Mouse (Mus musculus): ENCODE data around the gene Ppp2r3a. TPM values are rescaled to one million over a fixed set of nuclear protein-coding genes. Genes with fewer than 3 reads are reported as not detected.

Gene Ppp2r3a
- 1 to 10 TPM in 1 of 2 experiments, under 1 TPM in 1; 0.87 to 1.4 TPM for polyA plus RNA-seq (2017; shearing (Covaris generic))

GRCm38 (mm10) chr9:101251644-101252337 is at the start of gene Ppp2r3a:
TSS of gene Ppp2r3a (minus strand) at chr9:101251795.
- ATAC-seq: peak; percentile 69

GRCm38 (mm10) chr9:101300441-101300935 is 48.9 kb upstream of the Ppp2r3a start:
- ATAC-seq: no peak

GRCm38 (mm10) chr9:101291676-101292660 is 40.4 kb upstream of the Ppp2r3a start:
- ATAC-seq: no peak

- no peak for ATAC-seq
These were observed 39.3 kb upstream of the Ppp2r3a start for GRCm38 (mm10) chr9:101290876-101291275.

GRCm38 (mm10) chr9:101289750-101290149 is 38.2 kb upstream of the Ppp2r3a start:
- no peak for ATAC-seq

- ATAC-seq: no peak
These were observed 37.5 kb upstream of the Ppp2r3a start for GRCm38 (mm10) chr9:101288901-101289647.

GRCm38 (mm10) chr9:101286766-101287165 is 35.2 kb upstream of the Ppp2r3a start:
- ATAC-seq: no peak

GRCm38 (mm10) chr9:101284049-101284448 is 32.5 kb upstream of the Ppp2r3a start:
- no peak for ATAC-seq

- no peak for ATAC-seq
These were observed 31.1 kb upstream of the Ppp2r3a start for GRCm38 (mm10) chr9:101282651-101283050.

GRCm38 (mm10) chr9:101281906-101282305 is 30.3 kb upstream of the Ppp2r3a start:
- ATAC-seq: no peak

GRCm38 (mm10) chr9:101281326-101281725 is 29.7 kb upstream of the Ppp2r3a start:
- ATAC-seq: no peak

GRCm38 (mm10) chr9:101280867-101281266 is 29.3 kb upstream of the Ppp2r3a start:
- ATAC-seq: no peak

GRCm38 (mm10) chr9:101280211-101280610 is 28.6 kb upstream of the Ppp2r3a start:
- ATAC-seq: no peak

- ATAC-seq: no peak
These were observed 21.1 kb upstream of the Ppp2r3a start for GRCm38 (mm10) chr9:101272715-101273114.

- ATAC-seq: no peak
These were observed 18.4 kb upstream of the Ppp2r3a start for GRCm38 (mm10) chr9:101270020-101270419.

GRCm38 (mm10) chr9:101266043-101266442 is 14.4 kb upstream of the Ppp2r3a start:
- no peak for ATAC-seq

- no peak for ATAC-seq
These were observed 14.0 kb upstream of the Ppp2r3a start for GRCm38 (mm10) chr9:101265546-101265945.

GRCm38 (mm10) chr9:101262815-101263214 is 11.2 kb upstream of the Ppp2r3a start:
- ATAC-seq: no peak

GRCm38 (mm10) chr9:101261989-101262571 is 10.5 kb upstream of the Ppp2r3a start:
- no peak for ATAC-seq

GRCm38 (mm10) chr9:101261443-101261842 is 9.8 kb upstream of the Ppp2r3a start:
- ATAC-seq: no peak

- no peak for ATAC-seq
These were observed 1.5 kb upstream of the Ppp2r3a start for GRCm38 (mm10) chr9:101253136-101253535.

GRCm38 (mm10) chr9:101252541-101252940 is 946 bp upstream of the Ppp2r3a start:
- ATAC-seq: no peak
